Mouse (Mus musculus): Measurements from ENCODE around the gene Pced1b. TPM values are rescaled to one million over a fixed set of nuclear protein-coding genes. Genes with fewer than 3 reads are reported as not detected.
A peak's percentile ranks its signal among the peaks of the same experiment; 100 is the strongest.
"Not testable (repeated sequence)": the region's sequence is repeated elsewhere in the genome, so short reads cannot be mapped to it uniquely, and the experiment has no call there.

Gene Pced1b
- polyA plus RNA-seq, 1 experiment from 2014 or later: 5.5 TPM

DNA sequence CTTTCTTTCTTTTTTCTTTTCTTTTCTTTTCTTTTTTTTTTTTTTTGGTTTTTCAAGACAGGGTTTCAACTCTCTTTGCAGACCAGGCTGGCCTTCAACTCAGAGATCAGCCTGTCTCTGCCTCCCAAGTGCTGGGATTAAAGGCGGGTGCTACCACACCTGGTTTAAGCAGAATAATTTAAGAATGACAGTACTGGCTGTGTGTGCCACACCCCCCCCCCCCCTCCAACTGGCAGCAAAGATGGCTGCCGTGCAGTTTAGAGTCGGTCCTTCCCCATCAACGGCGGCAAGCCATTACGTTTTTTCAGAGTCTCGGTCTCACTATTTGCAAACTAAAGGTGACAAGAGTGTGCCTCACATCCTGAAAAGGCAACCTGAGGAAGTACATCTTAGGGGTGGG, 124.0 kb downstream of the Pced1b start:
- H3K4me3 ChIP-seq (ENCODE audit: low read depth, low read length): no peak overlapping the region
- no peaks in the 10 kb centered on the region for H3K9me3 ChIP-seq (ENCODE audit: low read depth, low read length)
- H3K27me3 ChIP-seq (ENCODE audit: insufficient read depth, low read length): no peaks in the 10 kb centered on the region
- 94% methylated on average over 7 of the region's 7 CpGs for WGBS
- H3K4me2 ChIP-seq: no peak overlapping the region
- H3K27ac ChIP-seq (ENCODE audit: low read depth): no peak overlapping the region
- no peak for TF ChIP-seq CTCF (IDR thresholded peaks at IDR 0.05; ENCODE audit: low read depth)
- H3K4me1 ChIP-seq (ENCODE audit: insufficient read depth): peaks cover 4% of the 10 kb centered on the region; the same call in 1 of the 2 replicates
- DNase-seq (no peak), ATAC-seq (ENCODE audit: insufficient read depth) (no peak)
- H3K36me3 ChIP-seq (ENCODE audit: insufficient read depth): no peaks in the 10 kb centered on the region
- no peak overlapping the region for H3K9ac ChIP-seq

DNA sequence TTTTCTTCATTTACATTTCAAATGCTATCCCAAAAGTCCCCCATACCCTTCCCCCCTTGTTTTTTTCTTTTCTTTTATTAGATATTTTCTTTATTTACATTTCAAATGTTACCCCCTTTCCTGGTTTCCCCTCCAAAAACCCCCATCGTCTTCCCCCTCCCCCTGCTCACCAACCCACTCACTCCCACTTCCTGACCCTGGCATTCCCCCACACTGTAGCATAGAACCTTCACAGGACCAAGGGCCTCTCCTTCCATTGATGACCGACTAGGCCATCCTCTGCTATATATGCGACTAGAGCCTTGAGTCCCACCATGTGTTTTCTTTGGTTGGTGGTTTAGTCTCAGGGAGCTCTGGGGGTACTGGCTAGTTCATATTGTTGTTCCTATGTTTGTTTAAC, 125.1 kb downstream of the Pced1b start:
- not testable (repeated sequence) for ATAC-seq (ENCODE audit: insufficient read depth); H3K4me3 ChIP-seq (ENCODE audit: low read depth, low read length); DNase-seq; H3K27me3 ChIP-seq (ENCODE audit: insufficient read depth, low read length); H3K9ac ChIP-seq; H3K27ac ChIP-seq (ENCODE audit: low read depth); H3K4me2 ChIP-seq; H3K36me3 ChIP-seq (ENCODE audit: insufficient read depth); H3K9me3 ChIP-seq (ENCODE audit: low read depth, low read length)
- 54% methylated on average over 3 of the region's 3 CpGs for WGBS
- H3K4me1 ChIP-seq (ENCODE audit: insufficient read depth): peaks cover 11% of the 10 kb centered on the region; the same call in 1 of the 2 replicates

DNA sequence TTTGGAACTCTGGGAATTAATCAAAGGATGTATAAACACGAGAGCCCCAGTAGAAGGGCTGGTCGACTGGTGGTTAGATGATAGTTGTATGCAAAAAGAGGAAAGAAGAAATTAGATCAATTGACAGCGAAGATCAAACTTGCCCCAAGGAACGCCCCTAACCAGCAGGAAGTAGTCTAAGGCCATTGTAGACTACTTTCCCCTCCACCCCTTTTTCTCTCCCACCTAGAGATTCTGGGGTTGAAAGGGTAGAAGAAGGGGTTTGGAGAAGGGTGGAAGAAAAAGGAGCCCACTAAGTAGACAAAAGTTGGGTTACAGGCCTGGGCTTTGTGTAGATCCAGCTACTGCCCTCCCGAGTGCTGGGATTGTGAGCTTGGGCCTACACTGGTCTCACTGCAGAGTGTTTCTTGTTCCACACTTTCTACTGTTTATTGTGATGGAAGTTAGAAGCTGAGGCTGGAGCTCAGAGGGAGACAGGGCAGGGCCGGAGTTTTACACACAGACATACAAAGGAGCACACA, 125.8 kb downstream of the Pced1b start:
- Histone ChIP-seq H3K4me2 (no peak overlapping the region), H3K27me3 (ENCODE audit: insufficient read depth, low read length) (no peaks in the 10 kb centered on the region), H3K9ac (no peak overlapping the region), H3K27ac (ENCODE audit: low read depth) (peak overlapping the region; percentile 9; the same call in 1 of the 2 replicates), H3K4me1 (ENCODE audit: insufficient read depth) (peaks cover 14% of the 10 kb centered on the region; the same call in 1 of the 2 replicates), H3K4me3 (ENCODE audit: low read depth, low read length) (no peak overlapping the region), H3K9me3 (ENCODE audit: low read depth, low read length) (no peaks in the 10 kb centered on the region), H3K36me3 (ENCODE audit: insufficient read depth) (no peaks in the 10 kb centered on the region)
- no peak for TF ChIP-seq CTCF (IDR thresholded peaks at IDR 0.05; ENCODE audit: low read depth)
- ATAC-seq (ENCODE audit: insufficient read depth) (no peak; the same call in 1 of the 2 replicates), DNase-seq (no peak)
- WGBS: 49% methylated on average over 6 of the region's 6 CpGs

DNA sequence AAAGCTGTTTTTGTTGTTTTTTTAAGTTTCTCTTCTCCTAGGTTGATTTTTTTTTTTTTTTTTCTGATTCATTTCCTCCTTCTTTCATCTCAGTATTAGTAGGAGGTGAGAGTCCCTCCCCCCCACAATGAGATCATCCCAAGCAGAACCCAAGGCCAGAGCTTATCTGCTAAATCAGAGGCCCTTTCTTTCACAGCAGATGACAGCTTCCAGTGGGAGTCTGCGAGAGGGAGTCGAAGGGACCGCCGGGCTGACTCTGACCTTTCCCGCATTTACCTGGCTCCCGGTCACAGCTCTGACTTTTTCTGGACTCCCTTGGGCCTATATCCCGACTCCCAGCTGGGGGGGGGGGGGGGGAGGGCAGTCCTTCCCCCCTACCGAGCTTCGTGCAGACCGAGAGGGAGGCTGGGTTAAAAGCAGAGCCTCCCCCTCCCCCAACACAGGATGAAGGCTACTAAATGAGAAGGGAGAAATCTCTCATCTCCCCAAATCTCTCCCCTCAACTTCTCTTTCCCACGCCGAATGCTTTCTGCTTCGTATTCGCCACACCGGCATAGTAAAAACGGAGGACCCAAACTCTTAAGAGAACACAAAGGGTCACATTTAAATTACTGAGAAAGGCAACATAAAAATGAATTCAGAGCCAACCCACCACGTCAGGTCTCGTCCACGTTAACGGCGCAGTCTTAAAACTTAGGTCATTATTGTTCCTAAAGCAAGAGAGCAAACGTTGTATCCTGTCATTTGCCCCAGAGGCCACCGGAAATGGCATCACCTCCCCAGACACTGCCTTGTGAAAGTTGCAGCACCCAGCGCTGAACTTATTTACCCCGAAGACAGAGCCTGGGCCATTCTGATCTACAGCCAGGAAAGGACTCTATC, 126.5 kb downstream of the Pced1b start:
- no peak for TF ChIP-seq CTCF (IDR thresholded peaks at IDR 0.05; ENCODE audit: low read depth)
- Histone ChIP-seq H3K27me3 (ENCODE audit: insufficient read depth, low read length) (no peaks in the 10 kb centered on the region), H3K36me3 (ENCODE audit: insufficient read depth) (no peaks in the 10 kb centered on the region), H3K4me1 (ENCODE audit: insufficient read depth) (peaks cover 14% of the 10 kb centered on the region; the same call in 1 of the 2 replicates), H3K9ac (peak overlapping the region; percentile 2; the same call in 1 of the 2 replicates), H3K9me3 (ENCODE audit: low read depth, low read length) (no peaks in the 10 kb centered on the region), H3K4me3 (ENCODE audit: low read depth, low read length) (no peak overlapping the region; the same call in 1 of the 2 replicates), H3K4me2 (peak overlapping the region; percentile 50), H3K27ac (ENCODE audit: low read depth) (no peak overlapping the region)
- ATAC-seq (ENCODE audit: insufficient read depth): no peak; the same call in 1 of the 2 replicates
- peak; percentile 51 for DNase-seq
- 13% methylated on average over 24 of the region's 25 CpGs for WGBS

DNA sequence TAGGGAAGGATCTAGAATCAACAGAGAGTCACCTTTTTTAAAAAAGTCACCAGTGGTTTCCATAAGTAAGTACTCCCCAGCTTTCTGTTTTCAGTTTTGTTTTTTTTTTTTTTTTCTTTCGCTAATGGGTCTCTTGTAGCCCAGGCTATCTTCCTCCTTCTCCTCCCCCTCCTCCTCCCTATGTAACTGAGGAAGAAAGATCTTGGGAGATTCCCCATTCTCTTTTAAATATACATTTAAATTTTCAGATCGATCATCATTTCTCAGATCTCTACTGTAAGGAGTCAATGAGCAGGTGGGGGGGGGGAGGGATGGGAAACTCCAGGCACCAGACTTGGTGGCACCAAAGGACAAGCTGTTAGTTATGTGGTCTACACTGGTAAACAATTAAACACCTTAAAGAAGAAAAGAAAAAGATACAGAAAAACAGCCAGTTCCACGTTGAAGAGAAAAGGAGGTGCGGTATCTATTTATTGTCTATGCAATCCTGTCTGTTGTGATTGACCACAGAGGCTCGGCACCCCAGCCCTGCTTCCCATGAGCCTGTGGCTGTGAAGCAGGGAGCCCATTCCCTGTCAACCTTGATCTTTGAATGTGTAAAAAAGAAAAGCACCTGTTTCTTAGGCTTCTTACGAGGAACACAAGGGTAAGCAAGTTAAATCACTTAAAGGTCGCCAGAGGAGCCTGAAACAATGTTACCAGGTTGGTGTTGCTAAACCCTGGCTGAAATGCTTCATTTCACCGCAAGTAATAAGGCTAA, 127.4 kb downstream of the Pced1b start:
- WGBS: 74% methylated on average over 8 of the region's 8 CpGs
- no peak for TF ChIP-seq CTCF (IDR thresholded peaks at IDR 0.05; ENCODE audit: low read depth)

DNA sequence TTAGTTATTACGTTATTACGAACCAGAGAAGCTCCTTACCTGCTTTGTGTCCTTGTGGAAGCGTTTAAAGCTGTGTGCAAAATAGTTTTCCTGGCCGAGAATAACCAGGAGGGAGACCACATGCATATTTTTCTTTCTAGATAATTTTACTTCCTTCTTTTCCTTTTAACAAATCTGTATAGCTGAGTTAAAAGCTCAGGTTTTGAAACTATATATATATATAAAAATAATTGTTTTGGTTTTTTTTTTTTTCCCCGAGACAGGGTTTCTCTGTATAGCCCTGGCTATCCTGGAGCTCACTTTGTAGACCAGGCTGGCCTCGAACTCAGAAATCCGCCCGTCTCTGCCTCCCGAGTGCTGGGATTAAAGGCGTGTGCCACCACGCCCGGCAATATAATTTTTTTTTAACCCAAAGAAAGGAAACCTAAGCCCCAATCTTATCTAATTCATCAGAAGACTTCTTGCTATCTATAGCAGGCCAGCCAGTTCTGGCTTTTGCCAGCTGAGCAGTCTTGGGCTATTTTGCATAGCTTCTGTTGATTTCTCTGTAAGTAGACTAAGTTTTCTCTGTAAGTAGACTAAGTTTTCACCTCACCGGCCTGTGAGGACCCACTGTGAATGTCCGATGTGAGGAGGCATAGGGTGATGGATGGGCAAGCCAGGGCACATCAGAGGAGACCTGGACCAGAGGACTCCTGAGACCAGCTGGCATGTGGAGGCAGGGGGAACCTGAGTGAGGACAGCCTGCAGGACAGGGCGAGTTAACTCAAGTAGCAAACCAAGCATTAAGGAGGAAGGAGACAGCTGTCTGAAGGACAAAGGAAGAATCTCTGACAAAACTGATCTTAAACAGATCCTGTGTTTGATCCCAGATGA, 128.2 kb downstream of the Pced1b start:
- no peak for ATAC-seq (ENCODE audit: insufficient read depth)

More for the DNA sequence above, 127.4 kb downstream of the Pced1b start:
- no peak overlapping the region for H3K4me3 ChIP-seq (ENCODE audit: low read depth, low read length)
- DNase-seq (no peak), ATAC-seq (ENCODE audit: insufficient read depth) (no peak)
- no peaks in the 10 kb centered on the region for H3K36me3 ChIP-seq (ENCODE audit: insufficient read depth)
- no peaks in the 10 kb centered on the region for H3K9me3 ChIP-seq (ENCODE audit: low read depth, low read length)
- H3K9ac ChIP-seq: no peak overlapping the region
- H3K27ac ChIP-seq (ENCODE audit: low read depth): no peak overlapping the region
- H3K27me3 ChIP-seq (ENCODE audit: insufficient read depth, low read length): no peaks in the 10 kb centered on the region
- H3K4me2 ChIP-seq: peak overlapping the region; percentile 50
- H3K4me1 ChIP-seq (ENCODE audit: insufficient read depth): peaks cover 14% of the 10 kb centered on the region; the same call in 1 of the 2 replicates

More for the DNA sequence above, 128.2 kb downstream of the Pced1b start:
- no peaks in the 10 kb centered on the region for H3K36me3 ChIP-seq (ENCODE audit: insufficient read depth)
- peaks cover 14% of the 10 kb centered on the region; the same call in 1 of the 2 replicates for H3K4me1 ChIP-seq (ENCODE audit: insufficient read depth)
- WGBS: 84% methylated on average over 15 of the region's 15 CpGs
- H3K27me3 ChIP-seq (ENCODE audit: insufficient read depth, low read length): no peaks in the 10 kb centered on the region
- H3K9me3 ChIP-seq (ENCODE audit: low read depth, low read length): no peaks in the 10 kb centered on the region
- no peak for TF ChIP-seq CTCF (IDR thresholded peaks at IDR 0.05; ENCODE audit: low read depth)
- no peak overlapping the region for H3K4me2 ChIP-seq
- no peak for DNase-seq
- no peak overlapping the region for H3K4me3 ChIP-seq (ENCODE audit: low read depth, low read length)
- no peak overlapping the region for H3K9ac ChIP-seq
- no peak overlapping the region for H3K27ac ChIP-seq (ENCODE audit: low read depth)

All from lung, embryonic 14.5 days (tissue).